17 mouse cellular contexts compared by ENCODE assay signal in the genomic region with DNA sequence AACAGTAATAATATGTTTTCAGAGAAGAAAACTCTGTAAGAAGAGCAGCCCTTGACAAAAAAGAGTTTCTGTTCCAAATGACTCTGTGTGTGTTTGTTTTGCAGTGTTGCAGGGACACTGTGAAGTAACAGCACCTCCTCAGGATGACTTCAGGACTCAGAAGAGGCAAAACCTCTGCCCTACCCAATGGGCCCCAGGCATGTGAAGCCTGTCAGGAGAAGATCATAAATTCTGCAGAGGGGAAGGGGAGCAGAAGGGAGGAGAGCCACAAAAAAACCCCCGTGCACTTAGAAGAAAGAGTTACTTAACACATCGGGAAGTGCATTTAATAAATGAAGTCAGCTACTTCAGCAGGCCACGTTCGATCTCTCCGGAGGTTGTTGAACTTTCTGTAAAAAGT.
A peak's percentile ranks its signal among the peaks of the same experiment; 100 is the strongest.
DNase-seq lines count a peak whose midpoint lies in the region; ATAC-seq lines count a peak whose summit lies in the region.
"Had no signal": no experiment of that assay in that cellular context is flagged by ENCODE, and none has a peak within 500 bp of the region (broad histone marks: within the 10 kb centered on the region; RNA-seq: fewer than 3 reads in every experiment).

No protein-coding gene starts in this region.

- H3K27ac ChIP-seq in kidney, embryonic 14.5 days (ENCODE audit: low read depth, low read length): no peak overlapping the region
- H3K27ac ChIP-seq in neural tube, embryonic 13.5 days (replicated peaks): no peak overlapping the region
- no peak overlapping the region for H3K27ac ChIP-seq in limb, embryonic 15.5 days
- H3K27ac ChIP-seq: embryonic facial prominence, embryonic 12.5 days; forebrain, embryonic 10.5 days; heart, embryonic 15.5 days; hindbrain, embryonic 15.5 days; liver, embryonic 13.5 days; macrophage had no signal

- peak; percentile 25 for DNase-seq in CD4-positive, CD25-positive, alpha-beta regulatory T cell, adult 2 months (ENCODE audit: low read depth, low spot score)
- DNase-seq in kidney, postnatal 14 days: no peak
- DNase-seq in neural tube, embryonic 10.5 days (ENCODE audit: extremely low spot score, low spot score): no peak
- no peak for DNase-seq in cerebellum, postnatal 14 days
- DNase-seq: cerebellum, adult 2 months; liver, embryonic 13.5 days; right cerebral cortex, postnatal 14 days had no signal

- 0 out of 2 replicates have a peak overlapping the region, but pooled peaks have one; percentile 2 for H3K4me2 ChIP-seq in kidney, embryonic 14.5 days (replicated peaks; ENCODE audit: low read depth, low read length)
- peak overlapping the region; percentile 3; the same call in 1 of the 2 replicates for H3K4me2 ChIP-seq in neural tube, embryonic 13.5 days
- H3K4me2 ChIP-seq in limb, embryonic 15.5 days: 0 out of 2 replicates have a peak overlapping the region, but pooled peaks have one; percentile 10
- H3K4me2 ChIP-seq: heart, embryonic 15.5 days; hindbrain, embryonic 15.5 days; liver, embryonic 13.5 days had no signal

- no peak overlapping the region for H3K9ac ChIP-seq in kidney, embryonic 14.5 days (ENCODE audit: low read depth, low read length)
- H3K9ac ChIP-seq in neural tube, embryonic 13.5 days: no peak overlapping the region
- no peak overlapping the region for H3K9ac ChIP-seq in limb, embryonic 15.5 days
- H3K9ac ChIP-seq: embryonic facial prominence, embryonic 12.5 days; heart, embryonic 15.5 days; hindbrain, embryonic 15.5 days; liver, embryonic 13.5 days had no signal

- H3K27me3 ChIP-seq in kidney, embryonic 14.5 days (ENCODE audit: control insufficient read depth, insufficient read depth, low read length): no peaks in the 10 kb centered on the region
- no peaks in the 10 kb centered on the region for H3K27me3 ChIP-seq in neural tube, embryonic 13.5 days
- H3K27me3 ChIP-seq in limb, embryonic 15.5 days: no peaks in the 10 kb centered on the region
- H3K27me3 ChIP-seq: embryonic facial prominence, embryonic 12.5 days; heart, embryonic 15.5 days; hindbrain, embryonic 15.5 days; liver, embryonic 13.5 days; Patski had no signal

- H3K4me1 ChIP-seq in kidney, embryonic 14.5 days (ENCODE audit: control insufficient read depth, insufficient read depth, low read length): peaks cover 21% of the 10 kb centered on the region
- no peaks in the 10 kb centered on the region for H3K4me1 ChIP-seq in neural tube, embryonic 13.5 days (replicated peaks)
- H3K4me1 ChIP-seq in limb, embryonic 15.5 days: 0 out of 2 replicates have a peak, but pooled peaks cover 9% of the 10 kb centered on the region
- H3K4me1 ChIP-seq: embryonic facial prominence, embryonic 12.5 days; hindbrain, embryonic 15.5 days had no signal

- H3K9me3 ChIP-seq in kidney, embryonic 14.5 days (ENCODE audit: control insufficient read depth, low read length): no peaks in the 10 kb centered on the region
- H3K9me3 ChIP-seq in neural tube, embryonic 13.5 days: no peaks in the 10 kb centered on the region
- H3K9me3 ChIP-seq in limb, embryonic 15.5 days: no peaks in the 10 kb centered on the region
- H3K9me3 ChIP-seq: embryonic facial prominence, embryonic 12.5 days; forebrain, embryonic 10.5 days; heart, embryonic 15.5 days; hindbrain, embryonic 15.5 days; liver, embryonic 13.5 days had no signal

- ATAC-seq in CD4-positive, CD25-positive, alpha-beta regulatory T cell, adult 4 months: no peak
- peak; percentile 58; the same call in 1 of the 2 replicates for ATAC-seq in kidney, embryonic 14.5 days (ENCODE audit: low FRiP score, low TSS enrichment)
- no peak for ATAC-seq in neural tube, embryonic 13.5 days (ENCODE audit: low read depth)
- ATAC-seq in limb, embryonic 15.5 days (ENCODE audit: insufficient number of reproducible peaks, low FRiP score, low TSS enrichment, low read depth): no peak
- ATAC-seq: Patski had no signal

- H3K36me3 ChIP-seq in kidney, embryonic 14.5 days (ENCODE audit: control insufficient read depth, insufficient read depth, low read length): no peaks in the 10 kb centered on the region
- no peaks in the 10 kb centered on the region for H3K36me3 ChIP-seq in neural tube, embryonic 13.5 days
- H3K36me3 ChIP-seq in limb, embryonic 15.5 days: no peaks in the 10 kb centered on the region
- H3K36me3 ChIP-seq: embryonic facial prominence, embryonic 12.5 days; forebrain, embryonic 10.5 days; heart, embryonic 15.5 days; hindbrain, embryonic 15.5 days; liver, embryonic 13.5 days had no signal

- 9% methylated on average over 5 of the region's 5 CpGs for WGBS in kidney, embryonic 14.5 days
- WGBS in neural tube, embryonic 13.5 days: 33% methylated on average over 5 of the region's 5 CpGs
- WGBS in limb, embryonic 15.5 days: 11% methylated on average over 5 of the region's 5 CpGs

- H3K4me3 ChIP-seq in kidney, embryonic 14.5 days (ENCODE audit: low read length): no peak overlapping the region
- no peak overlapping the region for H3K4me3 ChIP-seq in neural tube, embryonic 13.5 days
- H3K4me3 ChIP-seq in limb, embryonic 15.5 days: no peak overlapping the region; the same call in 1 of the 2 replicates
- H3K4me3 ChIP-seq: embryonic facial prominence, embryonic 12.5 days; forebrain, embryonic 10.5 days; heart, embryonic 15.5 days; hindbrain, embryonic 15.5 days; liver, embryonic 13.5 days had no signal
